Comparison of ENCODE assay signal across 21 mouse cellular contexts in the genomic region with DNA sequence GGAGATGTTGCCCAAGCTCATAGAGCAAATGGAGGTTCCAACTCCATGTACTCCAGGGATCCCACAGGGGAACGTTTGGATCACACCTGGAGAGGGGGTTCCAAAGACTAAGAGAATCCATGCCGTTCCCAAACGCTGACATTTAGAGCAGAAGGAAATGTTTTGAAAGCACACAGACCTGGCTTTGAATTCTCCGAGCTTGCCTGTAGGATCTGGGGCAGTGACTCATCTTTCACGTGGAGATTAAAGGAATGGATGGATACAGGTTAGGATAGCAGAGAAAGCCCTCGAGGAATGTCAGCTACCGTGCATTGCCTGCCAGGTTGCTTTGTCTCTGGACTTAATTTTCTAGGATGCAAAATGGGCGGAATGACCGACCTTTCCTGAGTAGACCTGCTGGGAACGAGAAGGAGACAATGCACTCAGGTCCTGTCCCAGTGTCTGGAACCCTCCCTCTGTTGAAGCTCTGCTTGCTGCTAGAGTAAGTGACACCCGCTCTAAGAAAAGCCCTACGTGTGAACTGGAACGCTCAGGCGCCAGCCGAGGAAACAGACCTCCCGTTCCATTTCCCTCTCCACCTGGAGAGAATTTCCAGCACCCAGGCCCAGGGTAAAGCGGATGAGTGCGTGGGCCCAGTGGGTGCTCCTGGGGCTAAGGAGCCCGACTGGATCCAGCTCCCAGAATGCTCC. TPM values are rescaled to one million over a fixed set of nuclear protein-coding genes. Genes with fewer than 3 reads are reported as not detected.
DNase-seq lines count a peak whose midpoint lies in the region; ATAC-seq and TF ChIP-seq lines count a peak whose summit lies in the region.
"Had no signal": no experiment of that assay in that cellular context is flagged by ENCODE, and none has a peak within 500 bp of the region (broad histone marks: within the 10 kb centered on the region; RNA-seq: fewer than 3 reads in every experiment).

No protein-coding gene starts in this region.

- peak; percentile 79 for DNase-seq in heart, adult 11 months
- DNase-seq in heart, postnatal 36 days = no peak
- no peak for DNase-seq in midbrain, embryonic 10.5 days (ENCODE audit: low spot score)
- no peak for DNase-seq in midbrain, postnatal 0 days (ENCODE audit: low spot score)
- peak; percentile 81 for DNase-seq in brain, adult 2 months (ENCODE audit: low read depth, low spot score)
- no peak for DNase-seq in right cerebral cortex, adult 18-20 months
- no peak for DNase-seq in liver
- DNase-seq: adrenal gland, postnatal 36 days; gastrocnemius, adult 2 months; heart, postnatal 14 days; kidney, adult 9 months; kidney, postnatal 4 days; liver, postnatal 0 days; lung, postnatal 10 days; thymus, postnatal 14 days had no signal

- no peaks in the 10 kb centered on the region for H3K9me3 ChIP-seq in midbrain, embryonic 10.5 days (replicated peaks)
- H3K9me3 ChIP-seq in midbrain, postnatal 0 days (ENCODE audit: low read length) = no peaks in the 10 kb centered on the region
- H3K9me3 ChIP-seq in hindbrain, embryonic 13.5 days = no peaks in the 10 kb centered on the region
- H3K9me3 ChIP-seq: embryonic facial prominence, embryonic 15.5 days; heart, embryonic 12.5 days; limb, embryonic 15.5 days had no signal

- TF ChIP-seq CTCF in midbrain, postnatal 0 days (IDR thresholded peaks at IDR 0.05) = no peak

- H3K36me3 ChIP-seq in midbrain, embryonic 10.5 days = no peaks in the 10 kb centered on the region
- H3K36me3 ChIP-seq in midbrain, postnatal 0 days (ENCODE audit: insufficient read depth, low read length) = no peaks in the 10 kb centered on the region
- H3K36me3 ChIP-seq in hindbrain, embryonic 13.5 days = no peaks in the 10 kb centered on the region
- H3K36me3 ChIP-seq: embryonic facial prominence, embryonic 15.5 days; heart, embryonic 12.5 days; limb, embryonic 15.5 days had no signal

- ATAC-seq in midbrain, postnatal 0 days (ENCODE audit: low FRiP score) = no peak
- no peak for ATAC-seq in hindbrain, embryonic 13.5 days (ENCODE audit: low FRiP score)
- ATAC-seq: inflammation-experienced regulatory T-cells, adult 6 months; liver, postnatal 0 days had no signal

- intact Hi-C loops in heart, postnatal 36 days (cut with DNase I) = no loop called here

- H3K4me1 ChIP-seq in midbrain, embryonic 10.5 days = peaks cover 56% of the 10 kb centered on the region
- peaks cover 4% of the 10 kb centered on the region; the same call in 1 of the 2 replicates for H3K4me1 ChIP-seq in midbrain, postnatal 0 days (ENCODE audit: insufficient read depth, low read length)
- H3K4me1 ChIP-seq in hindbrain, embryonic 13.5 days (replicated peaks) = peaks cover 55% of the 10 kb centered on the region

- H3K4me3 ChIP-seq in midbrain, embryonic 10.5 days = no peak overlapping the region
- H3K4me3 ChIP-seq in midbrain, postnatal 0 days (ENCODE audit: low read depth, low read length) = no peak overlapping the region
- H3K4me3 ChIP-seq in hindbrain, embryonic 13.5 days = no peak overlapping the region
- H3K4me3 ChIP-seq: embryonic facial prominence, embryonic 15.5 days; gastrocnemius, adult 2 months; heart, embryonic 12.5 days; limb, embryonic 15.5 days had no signal

- WGBS in midbrain, embryonic 10.5 days = 82% methylated on average over 19 of the region's 19 CpGs
- WGBS in midbrain, postnatal 0 days = 68% methylated on average over 19 of the region's 19 CpGs
- 76% methylated on average over 19 of the region's 19 CpGs for WGBS in hindbrain, embryonic 13.5 days

- no peak overlapping the region for H3K9ac ChIP-seq in midbrain, postnatal 0 days (replicated peaks; ENCODE audit: low read length, poor library complexity, severe bottlenecking)
- no peak overlapping the region for H3K9ac ChIP-seq in hindbrain, embryonic 13.5 days
- H3K9ac ChIP-seq: embryonic facial prominence, embryonic 15.5 days; heart, embryonic 12.5 days; limb, embryonic 15.5 days; liver, postnatal 0 days had no signal

- peaks cover 18% of the 10 kb centered on the region for H3K27me3 ChIP-seq in midbrain, embryonic 10.5 days (ENCODE audit: low read depth, poor library complexity, severe bottlenecking)
- no peaks in the 10 kb centered on the region for H3K27me3 ChIP-seq in midbrain, postnatal 0 days (ENCODE audit: insufficient read depth, low read length)
- no peaks in the 10 kb centered on the region for H3K27me3 ChIP-seq in hindbrain, embryonic 13.5 days
- H3K27me3 ChIP-seq: embryonic facial prominence, embryonic 15.5 days had no signal

- H3K27ac ChIP-seq in midbrain, embryonic 10.5 days (replicated peaks) = 0 out of 2 replicates have a peak overlapping the region, but pooled peaks have one; percentile 52
- H3K27ac ChIP-seq in midbrain, postnatal 0 days (ENCODE audit: low read depth, low read length) = no peak overlapping the region
- H3K27ac ChIP-seq in hindbrain, embryonic 13.5 days = peak overlapping the region; percentile 73
- H3K27ac ChIP-seq: embryonic facial prominence, embryonic 15.5 days; gastrocnemius, adult 2 months; limb, embryonic 15.5 days had no signal

- H3K4me2 ChIP-seq in midbrain, postnatal 0 days (ENCODE audit: low read depth, low read length, poor library complexity, severe bottlenecking) = no peak overlapping the region
- H3K4me2 ChIP-seq in hindbrain, embryonic 13.5 days = no peak overlapping the region
- H3K4me2 ChIP-seq: embryonic facial prominence, embryonic 15.5 days; heart, embryonic 12.5 days; limb, embryonic 15.5 days had no signal

RNA-seq across cellular contexts. Expression of a gene that starts 17.0 kb away (rescaled TPM):
- 10 to 100 TPM; 32.8 to 43.4 TPM for total RNA-seq in heart, postnatal 36 days (2021)
- 171 and 214 TPM in 2 replicates for polyA plus RNA-seq in midbrain, embryonic 10.5 days (2016; fragmentation: Nextera tagmentation; extraction: Ambion mirVana)
- total RNA-seq in midbrain, postnatal 0 days (2014; rRNA removed) = 111 and 124 TPM in 2 replicates
- 74.7 and 76.0 TPM in 2 replicates for polyA plus RNA-seq in midbrain, postnatal 0 days (2015; fragmentation: Nextera tagmentation; extraction: Ambion mirVana)
- polyA plus RNA-seq in hindbrain, embryonic 13.5 days (2015; fragmentation: Nextera tagmentation; extraction: Ambion mirVana) = 109 and 110 TPM in 2 replicates
- total RNA-seq: MEL had no signal

Comparison
In these comparisons a context has a peak if more than half of its experiments do, and no peak if none do; other contexts are left out.
1. DNase-seq: peak in heart, adult 11 months (single experiment) and brain, adult 2 months (single experiment); none in heart, postnatal 36 days (0 of 2), midbrain, embryonic 10.5 days (single experiment), midbrain, postnatal 0 days (single experiment), right cerebral cortex, adult 18-20 months (single experiment) and liver (single experiment).